Mouse (Mus musculus): ENCODE measurements around the gene Setx. TPM values are rescaled to one million over a fixed set of nuclear protein-coding genes. Genes with fewer than 3 reads are reported as not detected.

Setx gene
- polyA plus RNA-seq, 1 experiment from 2014 or later = 8.7 TPM

- ATAC-seq (ENCODE audit: insufficient number of reproducible peaks, low FRiP score, low TSS enrichment, low read depth) = no peak
- Histone ChIP-seq H3K9me3 (no peaks in the 10 kb centered on the region), H3K4me2 (no peak overlapping the region), H3K27ac (no peak overlapping the region), H3K4me1 (no peaks in the 10 kb centered on the region), H3K4me3 (no peak overlapping the region), H3K36me3 (peaks cover 90% of the 10 kb centered on the region), H3K27me3 (no peaks in the 10 kb centered on the region), H3K9ac (no peak overlapping the region)
- WGBS = 80% methylated on average over 3 of the region's 3 CpGs
Observed at GRCm38 (mm10) chr2:29174887-29175286, 50.9 kb downstream of the Setx start.

DNA sequence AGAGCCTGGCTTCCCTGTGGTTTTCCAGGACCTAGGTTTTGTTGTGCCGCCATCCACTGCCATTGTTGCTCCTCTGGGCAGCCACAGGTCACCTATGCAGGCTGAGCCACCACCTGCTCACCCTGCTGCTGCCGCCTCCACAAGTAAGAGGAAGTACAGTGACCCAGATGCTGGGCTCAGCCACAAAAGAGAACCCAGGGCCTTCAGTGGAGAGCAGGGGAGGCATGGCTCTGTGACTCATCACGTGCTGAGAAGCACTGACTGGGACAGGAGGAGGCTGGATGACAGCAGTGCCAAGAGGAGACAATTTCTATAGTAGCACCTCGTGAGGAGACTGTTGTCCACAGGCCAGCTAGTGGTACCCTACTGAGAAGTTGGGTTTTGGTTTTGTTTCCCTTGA lies 55.8 kb downstream of the Setx start:
- 89% methylated on average over 4 of the region's 4 CpGs for WGBS
- H3K36me3 ChIP-seq = peaks cover 70% of the 10 kb centered on the region

DNA sequence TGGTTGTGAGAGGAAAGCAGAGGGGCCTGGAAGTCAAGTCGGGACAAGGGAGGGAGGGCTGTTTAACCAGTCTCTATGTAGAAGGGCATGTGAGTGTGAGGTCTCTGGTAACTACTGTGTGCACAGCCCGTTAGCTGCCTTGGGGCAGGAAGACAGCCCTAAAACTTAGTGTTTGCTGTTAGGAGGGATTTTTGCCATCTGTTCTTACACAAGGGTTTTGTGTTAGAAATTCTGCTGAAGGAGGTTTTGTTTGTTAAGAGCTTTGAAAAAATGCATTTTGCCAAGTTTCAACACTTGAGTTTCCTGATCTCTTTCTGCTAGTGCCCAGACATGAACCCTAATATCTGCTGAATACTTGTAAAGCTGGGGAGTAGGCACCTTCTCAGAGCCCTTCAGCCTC lies 57.1 kb downstream of the Setx start:
- Histone ChIP-seq H3K9me3 (no peaks in the 10 kb centered on the region), H3K27ac (no peak overlapping the region), H3K27me3 (no peaks in the 10 kb centered on the region), H3K4me1 (no peaks in the 10 kb centered on the region), H3K36me3 (peaks cover 60% of the 10 kb centered on the region), H3K4me3 (no peak overlapping the region), H3K4me2 (no peak overlapping the region), H3K9ac (no peak overlapping the region)
- ATAC-seq (ENCODE audit: insufficient number of reproducible peaks, low FRiP score, low TSS enrichment, low read depth) = no peak
- 76% methylated on average over 2 of the region's 2 CpGs for WGBS

More for the DNA sequence above, 55.8 kb downstream of the Setx start:
- Histone ChIP-seq H3K4me3 (no peak overlapping the region), H3K9ac (no peak overlapping the region), H3K27ac (no peak overlapping the region), H3K9me3 (no peaks in the 10 kb centered on the region), H3K4me1 (no peaks in the 10 kb centered on the region), H3K27me3 (no peaks in the 10 kb centered on the region), H3K4me2 (no peak overlapping the region)
- ATAC-seq (ENCODE audit: insufficient number of reproducible peaks, low FRiP score, low TSS enrichment, low read depth) = no peak

DNA sequence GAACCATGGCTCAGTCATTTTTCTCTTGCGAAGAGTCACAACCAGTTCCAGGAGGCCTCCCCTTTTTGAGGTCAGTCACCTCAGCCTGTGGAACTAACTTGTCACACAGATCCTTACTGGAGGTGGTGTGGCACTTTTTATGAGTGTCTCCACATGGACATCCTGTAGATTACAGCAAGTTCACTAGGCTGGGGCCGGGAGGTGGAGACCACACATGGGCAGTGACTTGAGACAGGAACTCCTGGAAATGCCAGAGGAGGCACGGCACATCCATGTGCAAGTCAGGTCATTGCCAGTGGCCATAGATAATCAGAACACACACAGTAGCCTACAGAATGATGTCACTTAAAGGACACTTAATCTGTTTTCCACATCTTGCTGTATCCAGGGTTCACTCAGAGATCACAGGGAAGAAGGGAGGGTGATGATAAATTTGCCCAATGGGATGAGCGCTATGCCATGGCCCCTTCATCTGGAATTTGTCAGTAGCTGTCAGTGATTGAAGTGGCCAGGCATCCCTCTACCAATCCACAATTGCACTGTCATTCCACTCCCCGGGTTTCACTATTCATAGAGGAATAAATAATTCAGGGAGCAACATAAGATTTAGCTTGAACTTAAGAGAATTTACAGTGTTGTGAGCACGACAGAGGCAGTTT lies 59.4 kb downstream of the Setx start:
- no peak overlapping the region for H3K4me2 ChIP-seq
- 52% methylated on average over 6 of the region's 6 CpGs for WGBS
- H3K27ac ChIP-seq = no peak overlapping the region
- H3K4me1 ChIP-seq = no peaks in the 10 kb centered on the region
- H3K36me3 ChIP-seq = peaks cover 37% of the 10 kb centered on the region
- H3K4me3 ChIP-seq = no peak overlapping the region
- no peaks in the 10 kb centered on the region for H3K27me3 ChIP-seq
- no peak for ATAC-seq (ENCODE audit: insufficient number of reproducible peaks, low FRiP score, low TSS enrichment, low read depth)
- no peak overlapping the region for H3K9ac ChIP-seq
- H3K9me3 ChIP-seq = no peaks in the 10 kb centered on the region

DNA sequence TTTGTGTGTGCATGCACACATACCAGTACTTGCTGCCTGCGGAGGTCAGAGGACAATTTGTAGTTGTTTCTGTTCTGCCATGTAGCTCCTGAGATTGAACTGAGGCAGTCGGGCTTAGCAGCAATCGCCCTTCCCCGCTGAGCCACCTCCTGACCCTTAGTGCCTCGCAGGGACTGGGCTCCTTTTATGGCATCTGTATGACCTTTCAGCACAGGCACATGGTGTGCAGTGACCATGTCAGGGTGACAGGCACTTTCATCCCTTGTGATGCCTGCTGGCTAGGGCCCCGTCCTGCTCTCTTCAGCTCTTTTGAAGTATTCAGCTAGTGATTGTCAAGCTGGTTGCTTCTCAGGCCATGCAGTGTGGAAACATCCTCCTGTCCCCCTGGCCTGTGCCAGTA lies 62.2 kb downstream of the Setx start:
- WGBS = 49% methylated on average over 6 of the region's 6 CpGs
- Histone ChIP-seq H3K9ac (no peak overlapping the region), H3K27ac (no peak overlapping the region), H3K36me3 (peaks cover 9% of the 10 kb centered on the region), H3K4me2 (no peak overlapping the region), H3K9me3 (no peaks in the 10 kb centered on the region), H3K4me1 (no peaks in the 10 kb centered on the region), H3K4me3 (no peak overlapping the region), H3K27me3 (no peaks in the 10 kb centered on the region)
- ATAC-seq (ENCODE audit: insufficient number of reproducible peaks, low FRiP score, low TSS enrichment, low read depth) = no peak

DNA sequence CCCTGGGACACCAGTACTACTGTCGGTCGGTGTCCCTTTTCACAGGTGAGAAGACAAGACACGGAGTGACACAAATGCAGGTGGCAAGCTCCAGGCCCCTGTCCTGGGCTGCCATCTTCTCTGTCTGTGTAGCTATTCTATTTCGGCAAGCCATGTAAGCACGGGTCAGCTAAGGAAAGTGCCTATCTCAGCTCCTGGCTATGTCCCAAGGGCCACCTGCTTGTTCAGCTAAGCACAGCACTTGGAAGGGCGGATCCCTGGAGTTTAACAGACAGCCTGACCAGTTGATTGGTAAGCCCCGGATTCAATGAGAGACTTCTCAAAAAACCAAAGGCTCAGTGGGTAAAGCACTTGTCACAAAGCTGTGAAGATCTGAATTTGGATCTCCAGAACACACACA lies 66.4 kb downstream of the Setx start:
- H3K36me3 ChIP-seq = no peaks in the 10 kb centered on the region
- WGBS = 82% methylated on average over 7 of the region's 7 CpGs
- H3K27ac ChIP-seq = no peak overlapping the region
- no peak overlapping the region for H3K4me2 ChIP-seq
- no peak for ATAC-seq (ENCODE audit: insufficient number of reproducible peaks, low FRiP score, low TSS enrichment, low read depth)
- no peak overlapping the region for H3K9ac ChIP-seq
- peaks cover 9% of the 10 kb centered on the region for H3K27me3 ChIP-seq
- H3K4me3 ChIP-seq = no peak overlapping the region
- H3K9me3 ChIP-seq = no peaks in the 10 kb centered on the region
- peaks cover 11% of the 10 kb centered on the region for H3K4me1 ChIP-seq

DNA sequence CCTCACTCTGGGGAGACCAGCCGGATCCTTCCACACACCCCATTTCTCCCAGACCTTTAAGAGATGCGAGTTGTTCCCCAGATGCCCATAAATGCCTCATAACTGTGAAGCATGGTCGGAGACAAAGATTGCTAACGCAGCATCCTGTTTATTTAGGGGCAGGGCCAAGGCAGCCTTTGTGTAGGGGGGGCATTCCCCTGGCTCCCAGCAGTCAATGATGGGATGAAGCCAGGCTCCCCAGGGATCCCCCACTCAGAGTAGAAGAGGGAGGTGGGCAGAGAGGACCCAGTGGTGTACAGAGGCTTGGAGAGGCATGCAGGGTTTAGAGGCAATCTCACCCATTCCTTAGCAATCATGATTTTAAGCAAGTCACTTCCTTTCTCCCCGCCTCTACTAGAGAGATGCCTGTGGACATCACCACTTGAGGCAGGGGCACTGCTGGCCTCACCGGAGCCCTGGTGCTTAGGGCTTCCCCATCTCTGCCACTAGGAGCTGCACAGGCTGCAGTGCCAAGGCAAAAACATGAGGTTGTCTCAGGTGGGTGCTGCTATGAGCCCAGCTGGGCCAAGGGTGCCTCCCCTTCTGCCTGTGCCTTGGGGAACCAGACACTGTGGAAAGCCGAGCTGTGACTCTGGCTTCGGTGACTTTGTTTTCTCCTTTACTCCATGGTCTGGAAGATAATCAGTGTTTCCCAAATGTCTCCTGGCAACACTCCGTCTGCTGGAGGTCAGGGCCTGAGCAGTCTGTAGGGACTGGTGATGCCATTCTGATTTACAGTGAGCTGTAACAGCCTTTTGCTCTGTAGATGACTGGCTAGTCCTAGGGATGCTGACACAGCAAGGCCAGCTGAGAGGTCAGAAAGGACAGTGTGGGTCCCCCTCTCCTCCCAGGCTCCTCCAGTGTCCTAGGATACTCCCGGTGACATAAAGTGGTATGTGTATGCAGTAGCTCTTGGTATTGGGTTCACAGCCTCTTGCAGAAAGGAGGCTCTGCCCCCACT lies 67.5 kb downstream of the Setx start:
- H3K36me3 ChIP-seq = no peaks in the 10 kb centered on the region
- no peak overlapping the region for H3K4me3 ChIP-seq
- no peak overlapping the region for H3K9ac ChIP-seq
- H3K9me3 ChIP-seq = no peaks in the 10 kb centered on the region
- H3K27ac ChIP-seq = no peak overlapping the region
- ATAC-seq (ENCODE audit: insufficient number of reproducible peaks, low FRiP score, low TSS enrichment, low read depth) = no peak
- WGBS = 63% methylated on average over 10 of the region's 10 CpGs
- no peak overlapping the region for H3K4me2 ChIP-seq
- H3K27me3 ChIP-seq = peaks cover 20% of the 10 kb centered on the region
- H3K4me1 ChIP-seq = peaks cover 14% of the 10 kb centered on the region

DNA sequence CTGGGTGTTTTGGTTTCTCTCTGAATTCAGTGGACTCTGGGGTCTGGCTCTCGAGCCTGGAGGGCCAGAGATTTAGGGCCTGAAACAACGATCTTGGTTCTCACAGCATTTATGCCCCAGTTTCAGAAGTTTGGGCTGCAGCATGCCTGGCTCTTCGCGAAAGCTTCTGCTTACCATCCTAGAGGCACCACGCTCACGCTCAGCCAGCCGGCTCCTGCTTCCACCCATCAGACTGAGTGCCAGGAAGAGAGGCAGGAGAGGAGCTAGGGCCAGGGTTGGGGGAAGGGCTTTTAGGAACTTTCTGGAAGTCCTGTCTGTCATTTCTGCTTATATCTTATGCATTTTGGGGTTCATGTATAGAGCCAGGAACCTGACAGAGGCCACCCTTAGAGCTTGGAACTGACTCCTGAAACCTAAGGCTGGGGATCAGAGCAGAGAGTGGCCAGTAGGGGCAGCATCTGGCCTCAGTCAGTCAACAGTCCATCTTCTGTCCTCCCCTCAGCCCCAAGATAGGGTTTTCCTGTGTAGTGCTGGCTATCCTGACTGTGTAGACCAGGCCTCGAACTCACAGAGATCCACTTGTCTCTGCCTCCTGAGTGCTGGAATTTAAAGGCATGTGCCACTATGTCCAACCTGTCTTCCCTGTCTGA lies 68.8 kb downstream of the Setx start:
- ATAC-seq (ENCODE audit: insufficient number of reproducible peaks, low FRiP score, low TSS enrichment, low read depth) = no peak

GRCm38 (mm10) chr2:29193819-29194546 lies 70.0 kb downstream of the Setx start:
- H3K27ac ChIP-seq = no peak overlapping the region
- no peaks in the 10 kb centered on the region for H3K36me3 ChIP-seq
- no peak for ATAC-seq (ENCODE audit: insufficient number of reproducible peaks, low FRiP score, low TSS enrichment, low read depth)
- peaks cover 14% of the 10 kb centered on the region for H3K4me1 ChIP-seq
- WGBS = 20% methylated on average over 16 of the region's 16 CpGs
- peaks cover 36% of the 10 kb centered on the region for H3K27me3 ChIP-seq
- H3K4me3 ChIP-seq = peak overlapping the region; percentile 50
- H3K4me2 ChIP-seq = peak overlapping the region; percentile 100
- H3K9me3 ChIP-seq = no peaks in the 10 kb centered on the region
- no peak overlapping the region for H3K9ac ChIP-seq

More for the DNA sequence above, 68.8 kb downstream of the Setx start:
- 85% methylated on average over 8 of the region's 8 CpGs for WGBS
- no peaks in the 10 kb centered on the region for H3K9me3 ChIP-seq
- H3K27ac ChIP-seq = no peak overlapping the region
- H3K36me3 ChIP-seq = no peaks in the 10 kb centered on the region
- H3K4me3 ChIP-seq = no peak overlapping the region
- H3K4me2 ChIP-seq = no peak overlapping the region
- H3K27me3 ChIP-seq = peaks cover 32% of the 10 kb centered on the region
- no peak overlapping the region for H3K9ac ChIP-seq
- H3K4me1 ChIP-seq = peaks cover 14% of the 10 kb centered on the region

DNA sequence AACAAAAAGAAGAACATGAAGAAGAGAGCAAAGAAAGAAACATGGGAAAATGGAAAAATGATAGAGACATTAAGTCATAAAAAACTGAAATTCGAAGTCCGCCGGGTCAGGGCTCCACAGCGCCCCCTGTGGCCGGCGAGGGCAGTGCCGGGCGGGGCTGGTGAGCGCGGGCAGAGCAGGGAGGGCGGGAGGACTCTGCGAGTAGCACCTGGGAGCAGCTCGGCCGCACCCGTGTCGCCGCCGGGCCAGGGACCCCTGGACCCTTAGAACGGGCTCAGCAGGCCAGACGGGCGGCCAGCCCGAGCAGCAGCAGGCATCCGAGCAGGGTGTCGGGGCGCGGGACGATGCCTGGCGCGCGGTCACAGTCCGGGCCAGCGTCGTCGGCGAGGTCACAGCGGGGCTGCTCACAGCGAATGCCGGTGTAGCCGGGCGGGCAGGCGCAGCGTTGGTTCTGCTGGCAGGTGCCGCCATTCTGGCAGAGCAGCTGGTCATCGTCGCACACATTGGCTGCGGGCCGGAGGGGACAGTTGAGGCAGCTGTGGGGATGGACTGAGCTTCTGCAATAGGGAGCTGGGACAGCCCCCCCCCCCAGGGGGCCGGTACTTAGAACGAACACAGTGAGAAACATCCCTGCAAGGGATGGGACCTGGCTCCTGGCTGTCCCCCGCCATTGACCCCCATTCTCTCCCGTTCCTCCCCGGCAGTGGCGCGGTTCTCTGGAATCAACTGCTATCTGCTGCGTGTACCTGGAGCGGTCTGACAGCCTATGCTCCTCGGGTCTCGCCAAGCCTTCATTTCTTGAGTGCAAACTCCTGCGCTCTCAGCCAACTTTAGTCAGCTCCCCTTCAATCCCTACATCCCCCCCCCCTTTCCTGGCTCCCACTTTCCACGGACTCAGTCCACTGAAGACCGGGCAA lies 70.8 kb downstream of the Setx start:
- Histone ChIP-seq H3K4me1 (peaks cover 14% of the 10 kb centered on the region), H3K27ac (no peak overlapping the region), H3K36me3 (no peaks in the 10 kb centered on the region), H3K9ac (peak overlapping the region; percentile 23; the same call in 1 of the 2 replicates), H3K9me3 (no peaks in the 10 kb centered on the region), H3K4me3 (peak overlapping the region; percentile 50), H3K4me2 (peak overlapping the region; percentile 100), H3K27me3 (peaks cover 36% of the 10 kb centered on the region)
- no peak for ATAC-seq (ENCODE audit: insufficient number of reproducible peaks, low FRiP score, low TSS enrichment, low read depth)
- 2% methylated on average over 59 of the region's 61 CpGs for WGBS

DNA sequence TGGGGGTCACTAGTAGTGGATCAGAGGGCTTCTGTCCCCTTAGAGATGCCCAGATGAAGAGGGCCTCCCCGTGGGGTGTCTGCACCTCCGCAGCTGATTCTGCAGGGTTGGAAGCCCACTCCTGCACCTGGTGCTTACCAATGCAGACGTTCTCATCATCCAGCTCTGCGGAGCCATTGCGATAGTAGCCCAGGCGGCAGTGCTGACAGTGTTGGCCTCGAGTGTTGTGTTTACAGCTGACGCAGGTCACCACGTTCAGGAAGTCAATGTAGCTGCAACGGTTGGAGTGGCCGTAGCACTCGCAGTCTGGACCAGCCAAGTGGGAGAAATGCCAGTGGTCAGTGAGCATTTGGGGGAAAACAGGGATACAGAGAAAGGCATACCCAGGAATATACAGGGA lies 72.9 kb downstream of the Setx start:
- H3K4me2 ChIP-seq = no peak overlapping the region
- no peak for ATAC-seq (ENCODE audit: insufficient number of reproducible peaks, low FRiP score, low TSS enrichment, low read depth)
- H3K4me1 ChIP-seq = peaks cover 14% of the 10 kb centered on the region
- H3K36me3 ChIP-seq = no peaks in the 10 kb centered on the region
- no peak overlapping the region for H3K9ac ChIP-seq
- H3K9me3 ChIP-seq = no peaks in the 10 kb centered on the region
- H3K27ac ChIP-seq = no peak overlapping the region
- H3K4me3 ChIP-seq = no peak overlapping the region
- H3K27me3 ChIP-seq = peaks cover 40% of the 10 kb centered on the region
- WGBS = 64% methylated on average over 12 of the region's 12 CpGs
